Mouse (Mus musculus) limb, embryonic 12.5 days (tissue): ENCODE data around the gene Trpc1. TPM values are rescaled to one million over a fixed set of nuclear protein-coding genes. Genes with fewer than 3 reads are reported as not detected.

ENCODE experiments used
- ATAC-seq: fragments of 200-750 bp; cut with Nextera tagmentation; 2 replicates; pipeline ENCODE4 v1.8.0; 2017; ENCODE audit warnings: low read depth, moderate TSS enrichment; ENCODE audit not compliant: insufficient number of reproducible peaks, insufficient read depth, low FRiP score, low TSS enrichment
- H3K27ac ChIP-seq: fragments of 300-500 bp; sonication (generic); 2 replicates; pipeline ENCODE4 v1.5.1; 2016; ENCODE audit warnings: mild to moderate bottlenecking, moderate library complexity
- H3K27me3 ChIP-seq: fragments of 300-500 bp; sonication (generic); 2 replicates; pipeline ENCODE4 v1.6.1; 2016; ENCODE audit warnings: mild to moderate bottlenecking, moderate library complexity
- H3K36me3 ChIP-seq: fragments of 300-500 bp; sonication (generic); 2 replicates; pipeline ENCODE4 v1.6.1; 2016; ENCODE audit warnings: mild to moderate bottlenecking, moderate library complexity
- H3K4me1 ChIP-seq: fragments of 300-500 bp; sonication (generic); replicated peaks from 2 replicates; pipeline ENCODE4 v1.6.1; 2016
- H3K4me2 ChIP-seq: fragments of 300-500 bp; sonication (generic); 2 replicates; pipeline ENCODE4 v1.6.1; 2016; ENCODE audit warnings: mild to moderate bottlenecking, moderate library complexity
- H3K4me3 ChIP-seq: fragments of 300-500 bp; sonication (generic); replicated peaks from 2 replicates; pipeline ENCODE4 v1.5.1; 2016; ENCODE audit warnings: mild to moderate bottlenecking
- H3K9ac ChIP-seq: fragments of 300-500 bp; sonication (generic); replicated peaks from 2 replicates; pipeline ENCODE4 v1.6.1; 2016; ENCODE audit warnings: mild to moderate bottlenecking, moderate library complexity
- H3K9me3 ChIP-seq: fragments of 300-500 bp; sonication (generic); 2 replicates; pipeline ENCODE4 v1.6.1; 2016; ENCODE audit warnings: mild to moderate bottlenecking, moderate library complexity
- WGBS: fragments of 180-500 bp; shearing (Covaris S2); methylation state at CpG from one replicate; pipeline ENCODE4 v1.1.7; 2016; 5-methylcytosine and 5-hydroxymethylcytosine counted together
- polyA plus RNA-seq: library from polyadenylated mRNA; unstranded; fragments of >200 nt; fragmentation: Nextera tagmentation; extraction: Ambion mirVana; gene quantifications from 2 replicates; pipeline ENCODE4 v1.2.1, GENCODE M21; 2016

Trpc1 gene
- polyA plus RNA-seq, 1 experiment from 2014 or later = 4.5 TPM

GRCm38 (mm10) chr9:95696581-95696980 is 53.6 kb downstream of the Trpc1 start:
- no peaks in the 10 kb centered on the region for H3K27me3 ChIP-seq
- ATAC-seq = no peak
- H3K4me1 ChIP-seq = peaks cover 27% of the 10 kb centered on the region
- no peak overlapping the region for H3K4me3 ChIP-seq
- no peaks in the 10 kb centered on the region for H3K36me3 ChIP-seq
- WGBS = 78% methylated on average over 6 of the region's 6 CpGs
- H3K9ac ChIP-seq = no peak overlapping the region
- no peaks in the 10 kb centered on the region for H3K9me3 ChIP-seq
- no peak overlapping the region for H3K4me2 ChIP-seq
- H3K27ac ChIP-seq = no peak overlapping the region

- Histone ChIP-seq H3K4me2 (no peak overlapping the region), H3K9me3 (no peaks in the 10 kb centered on the region), H3K27me3 (no peaks in the 10 kb centered on the region), H3K4me1 (peaks cover 35% of the 10 kb centered on the region), H3K27ac (no peak overlapping the region), H3K36me3 (no peaks in the 10 kb centered on the region), H3K4me3 (no peak overlapping the region), H3K9ac (no peak overlapping the region)
- WGBS = 89% methylated on average over 15 of the region's 15 CpGs
- ATAC-seq = no peak
Measured at GRCm38 (mm10) chr9:95695023-95695422, 55.2 kb downstream of the Trpc1 start.

DNA sequence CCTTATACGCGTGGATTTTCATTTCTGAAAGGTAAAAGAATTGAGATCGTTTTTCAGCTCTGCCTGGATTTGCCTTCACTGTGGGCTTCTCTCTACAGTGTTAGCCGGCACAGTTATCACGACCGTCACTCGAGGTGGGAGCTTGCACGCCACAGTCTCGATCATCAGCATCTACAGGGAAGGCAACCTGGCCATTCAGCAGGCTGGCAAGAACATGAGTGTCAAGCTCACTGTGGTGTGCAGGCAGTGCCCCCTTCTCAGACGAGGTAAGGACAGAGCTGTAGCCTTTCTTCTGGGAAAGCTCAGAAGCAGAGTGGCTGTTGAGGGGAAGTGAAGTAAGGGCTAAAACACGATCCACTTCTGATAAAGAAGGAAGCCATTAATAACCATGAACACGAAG is 55.6 kb downstream of the Trpc1 start:
- Histone ChIP-seq H3K36me3 (no peaks in the 10 kb centered on the region), H3K9ac (no peak overlapping the region), H3K4me3 (no peak overlapping the region), H3K27ac (no peak overlapping the region), H3K9me3 (no peaks in the 10 kb centered on the region), H3K4me1 (peaks cover 35% of the 10 kb centered on the region), H3K4me2 (no peak overlapping the region), H3K27me3 (no peaks in the 10 kb centered on the region)
- WGBS = 80% methylated on average over 12 of the region's 12 CpGs
- ATAC-seq = no peak

DNA sequence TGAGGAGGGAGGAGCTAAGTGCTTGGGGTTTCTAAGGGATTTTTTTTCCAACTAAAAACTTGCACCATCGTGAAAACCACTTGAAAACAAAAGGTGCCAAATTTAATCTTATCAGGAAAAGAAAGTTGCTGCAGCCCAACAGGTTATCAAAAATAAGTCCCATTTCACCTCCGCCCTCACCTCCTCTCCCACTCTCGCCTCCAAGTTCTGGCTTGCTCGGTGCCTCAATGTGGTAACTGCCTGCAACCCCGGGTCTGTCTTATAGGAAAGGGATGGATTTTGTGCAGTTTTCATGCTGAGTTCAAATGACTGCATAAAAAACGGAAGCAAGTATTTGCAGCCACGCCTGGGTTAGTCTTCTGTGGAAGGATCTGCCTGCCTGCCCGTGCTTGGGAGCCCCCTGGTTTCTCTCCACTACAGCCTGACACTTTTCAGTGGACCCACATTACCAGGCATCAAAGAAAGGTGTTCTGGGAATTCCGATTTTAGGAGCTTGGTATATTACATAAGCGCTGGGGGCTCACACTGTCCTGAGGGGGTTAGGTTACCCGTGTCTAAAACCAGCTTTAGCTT is 56.6 kb downstream of the Trpc1 start:
- Histone ChIP-seq H3K27me3 (no peaks in the 10 kb centered on the region), H3K4me2 (peak overlapping the region; percentile 25), H3K9ac (no peak overlapping the region), H3K27ac (peak overlapping the region; percentile 36; the same call in 1 of the 2 replicates), H3K4me3 (no peak overlapping the region), H3K4me1 (peaks cover 35% of the 10 kb centered on the region), H3K36me3 (0 out of 2 replicates have a peak, but pooled peaks cover 3% of the 10 kb centered on the region), H3K9me3 (0 out of 2 replicates have a peak, but pooled peaks cover 4% of the 10 kb centered on the region)
- 48% methylated on average over 11 of the region's 11 CpGs for WGBS
- no peak for ATAC-seq

- Histone ChIP-seq H3K4me1 (peaks cover 35% of the 10 kb centered on the region), H3K27me3 (no peaks in the 10 kb centered on the region), H3K4me3 (no peak overlapping the region), H3K4me2 (peak overlapping the region; percentile 39), H3K36me3 (0 out of 2 replicates have a peak, but pooled peaks cover 5% of the 10 kb centered on the region), H3K27ac (peak overlapping the region; percentile 57), H3K9me3 (0 out of 2 replicates have a peak, but pooled peaks cover 4% of the 10 kb centered on the region), H3K9ac (no peak overlapping the region)
- 10% methylated on average over 8 of the region's 8 CpGs for WGBS
- ATAC-seq = 0 out of 2 replicates have a peak, but pooled peaks have one; percentile 34
Measured at GRCm38 (mm10) chr9:95692823-95693222, 57.4 kb downstream of the Trpc1 start.

GRCm38 (mm10) chr9:95688064-95688463 is 62.1 kb downstream of the Trpc1 start:
- Histone ChIP-seq H3K27me3 (no peaks in the 10 kb centered on the region), H3K9ac (no peak overlapping the region), H3K4me2 (no peak overlapping the region), H3K4me3 (no peak overlapping the region), H3K27ac (no peak overlapping the region), H3K4me1 (peaks cover 46% of the 10 kb centered on the region), H3K9me3 (0 out of 2 replicates have a peak, but pooled peaks cover 4% of the 10 kb centered on the region), H3K36me3 (0 out of 2 replicates have a peak, but pooled peaks cover 5% of the 10 kb centered on the region)
- 77% methylated on average over 3 of the region's 3 CpGs for WGBS
- no peak for ATAC-seq

GRCm38 (mm10) chr9:95685660-95686440 is 64.3 kb downstream of the Trpc1 start:
- peaks cover 30% of the 10 kb centered on the region for H3K4me1 ChIP-seq
- no peak overlapping the region for H3K9ac ChIP-seq
- H3K27ac ChIP-seq = no peak overlapping the region
- ATAC-seq = no peak; the same call in 1 of the 2 replicates
- no peaks in the 10 kb centered on the region for H3K27me3 ChIP-seq
- 0 out of 2 replicates have a peak, but pooled peaks cover 4% of the 10 kb centered on the region for H3K9me3 ChIP-seq
- H3K4me3 ChIP-seq = no peak overlapping the region
- H3K36me3 ChIP-seq = 0 out of 2 replicates have a peak, but pooled peaks cover 5% of the 10 kb centered on the region
- 40% methylated on average over 11 of the region's 11 CpGs for WGBS
- no peak overlapping the region for H3K4me2 ChIP-seq

DNA sequence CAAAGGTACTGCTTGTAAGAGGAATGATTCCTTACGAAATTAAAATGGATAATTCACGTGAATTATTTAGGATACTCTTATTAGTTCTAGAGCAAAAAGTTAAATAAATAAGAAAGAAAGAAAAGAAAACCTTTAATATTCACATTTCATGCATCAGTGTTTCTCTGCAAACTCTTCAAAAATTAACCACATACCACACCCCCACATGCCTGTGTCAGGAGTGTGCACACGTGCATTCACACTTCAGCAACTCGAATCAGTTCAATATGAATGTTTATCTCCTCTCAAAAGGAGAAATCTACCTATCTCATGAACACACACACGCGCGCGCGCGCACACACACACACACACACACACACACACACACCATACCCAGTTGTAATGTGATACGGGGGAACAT is 69.5 kb downstream of the Trpc1 start:
- H3K27ac ChIP-seq = no peak overlapping the region
- H3K4me3 ChIP-seq = no peak overlapping the region
- H3K4me1 ChIP-seq = peaks cover 18% of the 10 kb centered on the region
- H3K9ac ChIP-seq = no peak overlapping the region
- no peaks in the 10 kb centered on the region for H3K9me3 ChIP-seq
- H3K4me2 ChIP-seq = no peak overlapping the region
- WGBS = 95% methylated on average over 11 of the region's 11 CpGs
- H3K36me3 ChIP-seq = no peaks in the 10 kb centered on the region; the same call in 1 of the 2 replicates
- ATAC-seq = no peak
- H3K27me3 ChIP-seq = no peaks in the 10 kb centered on the region

GRCm38 (mm10) chr9:95679966-95680365 is 70.2 kb downstream of the Trpc1 start:
- Histone ChIP-seq H3K4me2 (no peak overlapping the region), H3K27me3 (no peaks in the 10 kb centered on the region), H3K4me3 (no peak overlapping the region), H3K4me1 (peaks cover 12% of the 10 kb centered on the region), H3K27ac (no peak overlapping the region), H3K9ac (no peak overlapping the region), H3K9me3 (no peaks in the 10 kb centered on the region), H3K36me3 (no peaks in the 10 kb centered on the region; the same call in 1 of the 2 replicates)
- no peak for ATAC-seq
- WGBS = 82% methylated on average over 7 of the region's 7 CpGs

DNA sequence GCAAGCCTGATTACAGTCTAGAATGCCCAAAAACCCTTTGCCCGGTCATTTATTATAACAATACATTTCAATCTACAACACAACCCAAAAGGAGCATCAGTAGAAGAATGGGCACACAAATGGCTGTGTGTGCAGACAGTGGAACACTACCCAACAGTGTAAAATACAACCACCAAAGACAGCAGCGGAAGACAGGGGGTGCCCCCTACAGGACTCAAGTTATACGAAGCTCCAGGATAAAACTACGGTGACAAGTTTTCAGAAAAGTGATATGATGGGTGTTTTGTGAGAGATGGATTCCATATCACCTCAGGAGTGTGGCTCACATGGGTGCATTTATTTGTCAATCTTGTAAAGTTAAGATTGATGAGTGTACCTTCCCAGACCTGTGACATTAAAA is 74.2 kb downstream of the Trpc1 start:
- no peak for ATAC-seq

DNA sequence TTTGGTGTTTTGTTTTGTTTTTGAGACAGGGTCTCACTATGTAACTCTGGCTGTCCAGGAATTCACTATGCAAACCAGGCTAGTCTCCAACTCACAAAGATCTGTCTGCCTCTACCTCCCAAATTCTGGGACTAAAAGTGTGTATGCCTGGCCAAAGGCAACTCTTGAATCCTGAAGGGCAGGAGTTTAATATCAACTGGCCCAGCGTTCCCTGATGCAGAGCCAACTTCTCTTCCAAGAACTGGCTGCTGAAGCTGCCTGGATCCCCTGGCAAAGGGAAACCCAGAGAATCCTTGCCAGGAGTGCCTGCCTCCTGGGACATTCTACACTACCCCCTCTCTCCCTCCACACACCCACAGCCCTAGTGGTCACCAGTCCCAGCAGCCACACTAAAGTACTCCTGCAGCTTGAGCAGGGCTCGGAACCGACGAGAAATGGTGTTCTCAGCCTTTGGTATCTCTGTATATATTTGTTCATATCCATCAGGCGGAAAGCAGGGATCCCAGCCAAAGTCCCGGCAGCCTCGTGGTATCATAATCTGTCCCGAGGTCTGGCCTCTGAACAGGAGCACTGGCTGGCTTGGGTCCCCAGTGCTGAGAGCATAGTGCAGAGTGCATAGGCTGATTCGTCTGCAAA is 75.0 kb downstream of the Trpc1 start:
- H3K27ac ChIP-seq = no peak overlapping the region

More for the DNA sequence above, 74.2 kb downstream of the Trpc1 start:
- Histone ChIP-seq H3K9me3 (peaks cover 4% of the 10 kb centered on the region; the same call in 1 of the 2 replicates), H3K9ac (no peak overlapping the region), H3K27me3 (no peaks in the 10 kb centered on the region), H3K27ac (no peak overlapping the region), H3K4me2 (no peak overlapping the region), H3K4me1 (no peaks in the 10 kb centered on the region), H3K4me3 (no peak overlapping the region), H3K36me3 (peaks cover 10% of the 10 kb centered on the region; the same call in 1 of the 2 replicates)
- 94% methylated on average over 4 of the region's 4 CpGs for WGBS

More for the DNA sequence above, 75.0 kb downstream of the Trpc1 start:
- H3K4me1 ChIP-seq = no peaks in the 10 kb centered on the region
- no peak for ATAC-seq
- no peak overlapping the region for H3K4me3 ChIP-seq
- H3K9me3 ChIP-seq = peaks cover 4% of the 10 kb centered on the region; the same call in 1 of the 2 replicates
- no peak overlapping the region for H3K4me2 ChIP-seq
- H3K9ac ChIP-seq = no peak overlapping the region
- 87% methylated on average over 9 of the region's 9 CpGs for WGBS
- no peaks in the 10 kb centered on the region for H3K27me3 ChIP-seq
- H3K36me3 ChIP-seq = peaks cover 14% of the 10 kb centered on the region; the same call in 1 of the 2 replicates
